Mouse (Mus musculus): ENCODE results near the gene Ubac2. TPM values are rescaled to one million over a fixed set of nuclear protein-coding genes. Genes with fewer than 3 reads are reported as not detected.
"Not testable (repeated sequence)": the region's sequence is repeated elsewhere in the genome, so short reads cannot be mapped to it uniquely, and the experiment has no call there.

Gene Ubac2
- 52.4 and 55.8 TPM in 2 replicates for polyA plus RNA-seq (2015; fragmentation: Nextera tagmentation; extraction: Ambion mirVana)

GRCm38 (mm10) chr14:121878176-121878858, at the start of gene Ubac2:
Gene Ubac2 (plus strand): TSS chr14:121878620.
- Histone ChIP-seq H3K9me3 (no peaks in the 10 kb centered on the region), H3K27me3 (replicated peaks) (peaks cover 11% of the 10 kb centered on the region), H3K4me2 (peak within 1 kb of the TSS; percentile 80), H3K9ac (peak within 1 kb of the TSS; percentile 95), H3K36me3 (no peaks in the 10 kb centered on the region), H3K4me3 (peak within 1 kb of the TSS; percentile 80), H3K27ac (replicated peaks) (peak within 1 kb of the TSS; percentile 96), H3K4me1 (peaks cover 17% of the 10 kb centered on the region)
- ATAC-seq (ENCODE audit: extremely low read depth, insufficient number of reproducible peaks, low FRiP score, low TSS enrichment), result peak; percentile 96
- WGBS, result under 1% methylated on average over 61 of the region's 61 CpGs

- no peaks in the 10 kb centered on the region for H3K27me3 ChIP-seq (replicated peaks)
- ATAC-seq (ENCODE audit: extremely low read depth, insufficient number of reproducible peaks, low FRiP score, low TSS enrichment), result no peak
- WGBS, result 72% methylated on average over 4 of the region's 4 CpGs
These were observed 48.5 kb upstream of the Ubac2 start for GRCm38 (mm10) chr14:121829816-121830442.

GRCm38 (mm10) chr14:121833001-121833520, 45.4 kb upstream of the Ubac2 start:
- WGBS, result 83% methylated on average over 2 of the region's 2 CpGs
- no peak overlapping the region for H3K27ac ChIP-seq (replicated peaks)
- H3K4me3 ChIP-seq, result no peak overlapping the region
- peaks cover 17% of the 10 kb centered on the region; the same call in 1 of the 2 replicates for H3K9me3 ChIP-seq
- H3K4me2 ChIP-seq, result no peak overlapping the region
- H3K36me3 ChIP-seq, result no peaks in the 10 kb centered on the region
- H3K27me3 ChIP-seq (replicated peaks), result no peaks in the 10 kb centered on the region
- no peaks in the 10 kb centered on the region for H3K4me1 ChIP-seq
- no peak overlapping the region for H3K9ac ChIP-seq
- ATAC-seq (ENCODE audit: extremely low read depth, insufficient number of reproducible peaks, low FRiP score, low TSS enrichment), result no peak

More at GRCm38 (mm10) chr14:121829816-121830442, 48.5 kb upstream of the Ubac2 start:
- Histone ChIP-seq H3K4me3 (no peak overlapping the region), H3K36me3 (no peaks in the 10 kb centered on the region), H3K4me2 (no peak overlapping the region), H3K4me1 (peaks cover 11% of the 10 kb centered on the region), H3K9ac (no peak overlapping the region), H3K27ac (replicated peaks) (no peak overlapping the region), H3K9me3 (peaks cover 11% of the 10 kb centered on the region; the same call in 1 of the 2 replicates)

- H3K27me3 ChIP-seq (replicated peaks), result no peaks in the 10 kb centered on the region
- H3K4me2 ChIP-seq, result no peak overlapping the region
- 72% methylated on average over 4 of the region's 4 CpGs for WGBS
- no peak overlapping the region for H3K27ac ChIP-seq (replicated peaks)
- no peaks in the 10 kb centered on the region for H3K4me1 ChIP-seq
- no peak for ATAC-seq (ENCODE audit: extremely low read depth, insufficient number of reproducible peaks, low FRiP score, low TSS enrichment)
- no peaks in the 10 kb centered on the region for H3K36me3 ChIP-seq
- no peak overlapping the region for H3K4me3 ChIP-seq
- no peak overlapping the region for H3K9ac ChIP-seq
- H3K9me3 ChIP-seq, result peaks cover 21% of the 10 kb centered on the region
These were observed 40.3 kb upstream of the Ubac2 start for GRCm38 (mm10) chr14:121838161-121838560.

- H3K9ac ChIP-seq, result no peak overlapping the region
- no peaks in the 10 kb centered on the region for H3K27me3 ChIP-seq (replicated peaks)
- no peak overlapping the region for H3K4me3 ChIP-seq
- H3K9me3 ChIP-seq, result peaks cover 17% of the 10 kb centered on the region
- H3K27ac ChIP-seq (replicated peaks), result no peak overlapping the region
- no peaks in the 10 kb centered on the region for H3K36me3 ChIP-seq
- no peak for ATAC-seq (ENCODE audit: extremely low read depth, insufficient number of reproducible peaks, low FRiP score, low TSS enrichment)
- no peak overlapping the region for H3K4me2 ChIP-seq
- H3K4me1 ChIP-seq, result no peaks in the 10 kb centered on the region
- WGBS, result 85% methylated on average over 8 of the region's 8 CpGs
These were observed 38.2 kb upstream of the Ubac2 start for GRCm38 (mm10) chr14:121840217-121840616.

GRCm38 (mm10) chr14:121844486-121844885, 33.9 kb upstream of the Ubac2 start:
- no peaks in the 10 kb centered on the region for H3K4me1 ChIP-seq
- no peak overlapping the region for H3K27ac ChIP-seq (replicated peaks)
- H3K27me3 ChIP-seq (replicated peaks), result no peaks in the 10 kb centered on the region
- H3K9ac ChIP-seq, result no peak overlapping the region
- H3K36me3 ChIP-seq, result no peaks in the 10 kb centered on the region
- no peak overlapping the region for H3K4me2 ChIP-seq
- no peak for ATAC-seq (ENCODE audit: extremely low read depth, insufficient number of reproducible peaks, low FRiP score, low TSS enrichment)
- no peak overlapping the region for H3K4me3 ChIP-seq
- WGBS, result 69% methylated on average over 8 of the region's 8 CpGs
- H3K9me3 ChIP-seq, result no peaks in the 10 kb centered on the region

- no peak overlapping the region for H3K4me2 ChIP-seq
- peaks cover 4% of the 10 kb centered on the region; the same call in 1 of the 2 replicates for H3K9me3 ChIP-seq
- no peak for ATAC-seq (ENCODE audit: extremely low read depth, insufficient number of reproducible peaks, low FRiP score, low TSS enrichment)
- no peak overlapping the region for H3K27ac ChIP-seq (replicated peaks)
- H3K36me3 ChIP-seq, result no peaks in the 10 kb centered on the region
- H3K4me1 ChIP-seq, result no peaks in the 10 kb centered on the region
- H3K27me3 ChIP-seq (replicated peaks), result no peaks in the 10 kb centered on the region
- no peak overlapping the region for H3K9ac ChIP-seq
- WGBS, result 84% methylated on average over 1 of the region's 1 CpGs
- H3K4me3 ChIP-seq, result no peak overlapping the region
These were observed 27.2 kb upstream of the Ubac2 start for GRCm38 (mm10) chr14:121851231-121851630.

GRCm38 (mm10) chr14:121852531-121852930, 25.9 kb upstream of the Ubac2 start:
- no peaks in the 10 kb centered on the region for H3K36me3 ChIP-seq
- H3K4me1 ChIP-seq, result no peaks in the 10 kb centered on the region
- peaks cover 4% of the 10 kb centered on the region; the same call in 1 of the 2 replicates for H3K9me3 ChIP-seq
- no peak overlapping the region for H3K9ac ChIP-seq
- H3K27me3 ChIP-seq (replicated peaks), result no peaks in the 10 kb centered on the region
- H3K4me3 ChIP-seq, result no peak overlapping the region
- H3K27ac ChIP-seq (replicated peaks), result no peak overlapping the region
- WGBS, result 65% methylated on average over 8 of the region's 8 CpGs
- no peak for ATAC-seq (ENCODE audit: extremely low read depth, insufficient number of reproducible peaks, low FRiP score, low TSS enrichment)
- no peak overlapping the region for H3K4me2 ChIP-seq

GRCm38 (mm10) chr14:121865162-121865561, 13.3 kb upstream of the Ubac2 start:
- not testable (repeated sequence) for H3K4me3 ChIP-seq; H3K27ac ChIP-seq (replicated peaks); H3K4me1 ChIP-seq; H3K9me3 ChIP-seq; H3K4me2 ChIP-seq; ATAC-seq (ENCODE audit: extremely low read depth, insufficient number of reproducible peaks, low FRiP score, low TSS enrichment); H3K9ac ChIP-seq; H3K36me3 ChIP-seq
- H3K27me3 ChIP-seq (replicated peaks), result peaks cover 15% of the 10 kb centered on the region; the same call in 1 of the 2 replicates
- WGBS, result 13% methylated on average over 2 of the region's 2 CpGs

GRCm38 (mm10) chr14:121866574-121866973, 11.8 kb upstream of the Ubac2 start:
- no peak overlapping the region for H3K27ac ChIP-seq (replicated peaks)
- 60% methylated on average over 3 of the region's 3 CpGs for WGBS
- peaks cover 15% of the 10 kb centered on the region; the same call in 1 of the 2 replicates for H3K27me3 ChIP-seq (replicated peaks)
- no peak overlapping the region for H3K9ac ChIP-seq
- no peak overlapping the region for H3K4me3 ChIP-seq
- H3K36me3 ChIP-seq, result no peaks in the 10 kb centered on the region
- no peaks in the 10 kb centered on the region for H3K9me3 ChIP-seq
- ATAC-seq (ENCODE audit: extremely low read depth, insufficient number of reproducible peaks, low FRiP score, low TSS enrichment), result no peak
- H3K4me2 ChIP-seq, result no peak overlapping the region
- H3K4me1 ChIP-seq, result peaks cover 4% of the 10 kb centered on the region

GRCm38 (mm10) chr14:121869111-121869510, 9.3 kb upstream of the Ubac2 start:
- Histone ChIP-seq H3K27ac (replicated peaks) (0 out of 2 replicates have a peak overlapping the region, but pooled peaks have one; percentile 24), H3K4me1 (peaks cover 4% of the 10 kb centered on the region)

More at GRCm38 (mm10) chr14:121869111-121869510, 9.3 kb upstream of the Ubac2 start:
- no peak for ATAC-seq (ENCODE audit: extremely low read depth, insufficient number of reproducible peaks, low FRiP score, low TSS enrichment)
- H3K36me3 ChIP-seq, result no peaks in the 10 kb centered on the region
- H3K9ac ChIP-seq, result no peak overlapping the region
- H3K4me2 ChIP-seq, result no peak overlapping the region
- H3K4me3 ChIP-seq, result no peak overlapping the region
- H3K27me3 ChIP-seq (replicated peaks), result peaks cover 13% of the 10 kb centered on the region
- H3K9me3 ChIP-seq, result no peaks in the 10 kb centered on the region
- 63% methylated on average over 1 of the region's 1 CpGs for WGBS
